Mouse (Mus musculus): ENCODE measurements around the gene Barhl2. TPM values are rescaled to one million over a fixed set of nuclear protein-coding genes. Genes with fewer than 3 reads are reported as not detected.

Barhl2 gene
- 1.3 and 2.3 TPM in 2 replicates for polyA plus RNA-seq (2016; fragmentation: Nextera tagmentation; extraction: Ambion mirVana)

- peak; percentile 57 for DNase-seq (ENCODE audit: extremely low spot score, low spot score)
- H3K4me1 ChIP-seq: peaks cover 57% of the 10 kb centered on the region
- peaks cover 100% of the 10 kb centered on the region for H3K27me3 ChIP-seq (ENCODE audit: poor library complexity, severe bottlenecking)
- 0% methylated on average over 57 of the region's 57 CpGs for WGBS
- no peaks in the 10 kb centered on the region for H3K9me3 ChIP-seq
- H3K36me3 ChIP-seq (replicated peaks): no peaks in the 10 kb centered on the region
- peak within 1 kb of the TSS; percentile 62 for H3K4me3 ChIP-seq
- peak within 1 kb of the TSS; percentile 78 for H3K27ac ChIP-seq
These were observed at the start of gene Barhl2 for GRCm38 (mm10) chr5:106457986-106458476. Gene Barhl2, minus strand, starts transcription at chr5:106458166.

- H3K4me3 ChIP-seq: no peak overlapping the region
- H3K27ac ChIP-seq: no peak overlapping the region
- 0 out of 2 replicates have a peak, but pooled peaks cover 4% of the 10 kb centered on the region for H3K27me3 ChIP-seq (ENCODE audit: poor library complexity, severe bottlenecking)
- no peaks in the 10 kb centered on the region for H3K9me3 ChIP-seq
- H3K36me3 ChIP-seq (replicated peaks): no peaks in the 10 kb centered on the region
- peaks cover 16% of the 10 kb centered on the region for H3K4me1 ChIP-seq
- DNase-seq (ENCODE audit: extremely low spot score, low spot score): no peak
- WGBS: 91% methylated on average over 5 of the region's 5 CpGs
These were observed 48.1 kb upstream of the Barhl2 start for GRCm38 (mm10) chr5:106506061-106506460.

DNA sequence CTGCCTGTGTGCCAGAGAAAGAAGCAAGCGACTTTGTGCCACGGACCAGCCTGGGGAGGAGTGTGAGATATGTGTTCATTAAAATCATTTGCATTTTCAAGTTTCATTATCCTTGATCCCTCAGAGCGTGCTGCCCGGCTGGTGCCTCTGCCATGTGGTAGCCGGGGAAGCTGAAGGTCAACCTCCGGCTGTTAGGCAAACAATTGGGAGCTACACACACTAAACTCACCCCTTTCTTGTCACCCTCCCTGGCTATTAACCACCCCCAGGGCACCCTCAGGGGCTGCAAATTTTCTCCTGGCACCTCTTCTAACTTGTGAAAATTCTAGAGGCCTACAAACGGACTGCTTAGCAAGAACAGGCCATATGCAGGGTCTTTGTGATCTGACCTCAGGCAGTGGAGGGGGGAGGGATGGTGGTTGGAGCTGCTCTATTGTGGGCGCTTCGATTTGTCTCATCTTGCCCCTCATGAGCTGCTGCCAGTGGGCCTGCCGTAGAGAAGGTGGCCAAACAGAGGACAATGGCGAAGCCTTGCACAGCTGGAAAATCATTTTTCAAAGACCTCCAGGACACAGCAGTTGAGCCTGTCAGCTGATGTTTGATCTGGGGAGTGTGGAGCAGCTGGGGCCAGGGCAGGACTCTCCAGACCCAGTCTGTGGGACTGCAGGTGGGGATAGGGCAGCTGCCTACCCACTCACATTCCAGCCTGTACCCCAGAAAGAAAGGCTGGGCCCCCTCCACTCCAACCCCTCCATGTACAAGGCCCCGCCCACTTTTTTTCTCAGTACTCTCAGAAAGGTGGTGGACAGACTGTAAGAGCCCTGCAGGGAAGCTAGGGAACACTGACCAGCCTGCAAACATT is 44.9 kb upstream of the Barhl2 start:
- Histone ChIP-seq H3K27me3 (ENCODE audit: poor library complexity, severe bottlenecking) (peaks cover 16% of the 10 kb centered on the region), H3K36me3 (replicated peaks) (no peaks in the 10 kb centered on the region), H3K27ac (peak overlapping the region; percentile 64), H3K9me3 (no peaks in the 10 kb centered on the region), H3K4me1 (peaks cover 22% of the 10 kb centered on the region), H3K4me3 (no peak overlapping the region)
- no peak for DNase-seq (ENCODE audit: extremely low spot score, low spot score)
- 71% methylated on average over 12 of the region's 12 CpGs for WGBS

DNA sequence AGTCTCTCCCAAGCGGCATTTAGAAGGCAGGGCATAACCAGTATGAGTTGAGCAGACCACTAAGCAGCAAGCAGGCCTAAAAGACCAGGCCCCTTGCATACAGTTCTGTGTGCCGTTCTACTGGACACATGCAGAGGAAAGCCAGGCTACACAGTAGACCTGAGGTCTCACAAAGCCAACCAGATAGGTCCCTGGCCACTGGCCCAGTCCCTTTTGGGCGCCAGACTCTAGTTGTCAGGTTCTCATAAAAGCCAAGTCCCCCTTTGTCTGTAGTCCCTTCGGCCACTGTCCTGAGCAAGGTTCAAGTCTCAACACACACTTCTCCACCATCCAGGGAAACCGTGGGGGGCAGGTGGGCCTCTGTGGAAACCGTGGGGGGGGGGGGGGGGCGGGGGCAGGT is 44.3 kb upstream of the Barhl2 start:
- Histone ChIP-seq H3K27me3 (ENCODE audit: poor library complexity, severe bottlenecking) (peaks cover 15% of the 10 kb centered on the region), H3K4me1 (peaks cover 22% of the 10 kb centered on the region), H3K9me3 (no peaks in the 10 kb centered on the region), H3K27ac (peak overlapping the region; percentile 64; the same call in 1 of the 2 replicates), H3K36me3 (replicated peaks) (no peaks in the 10 kb centered on the region), H3K4me3 (no peak overlapping the region)
- no peak for DNase-seq (ENCODE audit: extremely low spot score, low spot score)
- WGBS: 82% methylated on average over 7 of the region's 7 CpGs

GRCm38 (mm10) chr5:106491771-106492170 is 33.8 kb upstream of the Barhl2 start:
- 54% methylated on average over 8 of the region's 8 CpGs for WGBS
- H3K36me3 ChIP-seq (replicated peaks): no peaks in the 10 kb centered on the region
- peaks cover 39% of the 10 kb centered on the region for H3K4me1 ChIP-seq
- peaks cover 56% of the 10 kb centered on the region for H3K27me3 ChIP-seq (ENCODE audit: poor library complexity, severe bottlenecking)
- no peak overlapping the region for H3K27ac ChIP-seq
- no peak for DNase-seq (ENCODE audit: extremely low spot score, low spot score)
- H3K4me3 ChIP-seq: no peak overlapping the region
- no peaks in the 10 kb centered on the region for H3K9me3 ChIP-seq

DNA sequence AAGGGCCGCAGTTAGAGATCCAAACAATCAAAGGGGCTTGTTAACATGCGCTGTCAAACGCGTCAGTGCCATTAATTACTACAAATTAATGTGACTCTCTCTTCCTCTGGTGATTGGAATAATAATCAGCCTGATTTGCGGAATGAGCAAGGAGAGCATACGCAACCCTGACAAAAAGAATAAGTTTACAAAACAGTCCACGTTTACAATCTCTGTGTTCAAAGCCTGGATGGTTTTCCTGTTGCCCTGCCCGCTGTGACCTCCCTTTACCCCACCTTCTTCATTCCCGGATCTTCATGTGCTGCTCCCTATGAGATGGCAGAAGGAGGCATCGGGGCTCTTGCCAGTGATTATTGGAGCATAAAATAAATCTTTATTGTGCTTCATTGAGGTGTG is 14.1 kb upstream of the Barhl2 start:
- Histone ChIP-seq H3K36me3 (replicated peaks) (no peaks in the 10 kb centered on the region), H3K27me3 (ENCODE audit: poor library complexity, severe bottlenecking) (peaks cover 100% of the 10 kb centered on the region), H3K9me3 (no peaks in the 10 kb centered on the region), H3K27ac (no peak overlapping the region), H3K4me3 (no peak overlapping the region), H3K4me1 (peaks cover 55% of the 10 kb centered on the region)
- peak; percentile 42 for DNase-seq (ENCODE audit: extremely low spot score, low spot score)
- WGBS: 3% methylated on average over 10 of the region's 10 CpGs

DNA sequence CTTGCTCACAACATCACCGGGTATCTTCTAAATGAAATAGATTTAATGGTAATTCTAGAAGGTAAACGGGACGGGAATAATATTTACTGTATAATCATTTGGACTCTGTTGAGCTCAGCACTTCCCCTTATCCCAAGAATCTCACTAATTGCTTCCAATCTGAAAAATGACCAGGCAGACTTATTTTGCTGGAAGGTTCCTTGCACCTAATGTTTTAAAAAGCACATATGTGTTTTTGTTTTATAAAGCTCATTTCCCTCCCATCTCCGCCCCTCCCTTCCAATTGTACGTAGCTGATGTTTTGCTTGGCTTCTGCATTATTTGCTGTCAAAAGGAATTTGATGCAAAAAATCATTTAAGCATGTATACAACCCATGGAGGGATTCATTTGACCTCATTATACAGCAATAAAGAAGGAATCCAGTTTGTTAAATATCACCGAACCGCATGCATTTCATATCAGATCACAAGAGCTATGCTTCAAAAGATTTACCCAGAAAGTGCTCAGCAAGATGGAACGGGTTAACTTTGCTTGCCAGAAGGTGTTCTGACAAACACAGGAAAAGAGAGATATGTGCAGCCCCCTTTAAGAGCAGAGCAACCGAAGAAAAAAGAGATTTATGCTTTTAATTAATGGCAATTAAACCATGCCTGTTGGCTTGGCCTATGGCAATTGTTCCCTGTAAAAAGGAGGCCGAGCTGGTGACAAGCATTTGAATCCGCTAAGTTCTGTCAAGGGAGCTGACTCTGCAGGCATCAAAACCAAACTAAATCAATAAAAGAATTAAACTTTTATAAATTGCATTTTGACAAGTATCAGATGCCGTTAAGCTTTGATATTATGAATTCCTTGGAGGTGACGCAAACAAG is 13.5 kb upstream of the Barhl2 start:
- Histone ChIP-seq H3K9me3 (no peaks in the 10 kb centered on the region), H3K4me1 (peaks cover 62% of the 10 kb centered on the region), H3K27ac (no peak overlapping the region), H3K36me3 (replicated peaks) (no peaks in the 10 kb centered on the region), H3K4me3 (peak overlapping the region; percentile 50; the same call in 1 of the 2 replicates), H3K27me3 (ENCODE audit: poor library complexity, severe bottlenecking) (peaks cover 100% of the 10 kb centered on the region)
- DNase-seq (ENCODE audit: extremely low spot score, low spot score): no peak
- 8% methylated on average over 13 of the region's 13 CpGs for WGBS

- H3K9me3 ChIP-seq: no peaks in the 10 kb centered on the region
- under 1% methylated on average over 31 of the region's 31 CpGs for WGBS
- peak overlapping the region; percentile 80; the same call in 1 of the 2 replicates for H3K27ac ChIP-seq
- H3K36me3 ChIP-seq (replicated peaks): no peaks in the 10 kb centered on the region
- H3K4me1 ChIP-seq: peaks cover 85% of the 10 kb centered on the region
- H3K27me3 ChIP-seq (ENCODE audit: poor library complexity, severe bottlenecking): peaks cover 100% of the 10 kb centered on the region
- H3K4me3 ChIP-seq: peak overlapping the region; percentile 39
- peak; percentile 42 for DNase-seq (ENCODE audit: extremely low spot score, low spot score)
These were observed 7.3 kb upstream of the Barhl2 start for GRCm38 (mm10) chr5:106465129-106465790.

- peak overlapping the region; percentile 39 for H3K4me3 ChIP-seq
- WGBS: 1% methylated on average over 24 of the region's 24 CpGs
These were observed 6.6 kb upstream of the Barhl2 start for GRCm38 (mm10) chr5:106464336-106465128.

GRCm38 (mm10) chr5:106463661-106464191 is 5.8 kb upstream of the Barhl2 start:
- H3K27me3 ChIP-seq (ENCODE audit: poor library complexity, severe bottlenecking): peaks cover 100% of the 10 kb centered on the region
- no peaks in the 10 kb centered on the region for H3K9me3 ChIP-seq
- peaks cover 82% of the 10 kb centered on the region for H3K4me1 ChIP-seq
- H3K27ac ChIP-seq: peak overlapping the region; percentile 80; the same call in 1 of the 2 replicates
- H3K4me3 ChIP-seq: peak overlapping the region; percentile 39
- no peaks in the 10 kb centered on the region for H3K36me3 ChIP-seq (replicated peaks)
- DNase-seq (ENCODE audit: extremely low spot score, low spot score): peak; percentile 65
- WGBS: under 1% methylated on average over 25 of the region's 25 CpGs

More at GRCm38 (mm10) chr5:106464336-106465128, 6.6 kb upstream of the Barhl2 start:
- peak overlapping the region; percentile 80; the same call in 1 of the 2 replicates for H3K27ac ChIP-seq
- DNase-seq (ENCODE audit: extremely low spot score, low spot score): peak; percentile 34
- no peaks in the 10 kb centered on the region for H3K36me3 ChIP-seq (replicated peaks)
- H3K9me3 ChIP-seq: no peaks in the 10 kb centered on the region
- peaks cover 83% of the 10 kb centered on the region for H3K4me1 ChIP-seq
- peaks cover 100% of the 10 kb centered on the region for H3K27me3 ChIP-seq (ENCODE audit: poor library complexity, severe bottlenecking)

DNA sequence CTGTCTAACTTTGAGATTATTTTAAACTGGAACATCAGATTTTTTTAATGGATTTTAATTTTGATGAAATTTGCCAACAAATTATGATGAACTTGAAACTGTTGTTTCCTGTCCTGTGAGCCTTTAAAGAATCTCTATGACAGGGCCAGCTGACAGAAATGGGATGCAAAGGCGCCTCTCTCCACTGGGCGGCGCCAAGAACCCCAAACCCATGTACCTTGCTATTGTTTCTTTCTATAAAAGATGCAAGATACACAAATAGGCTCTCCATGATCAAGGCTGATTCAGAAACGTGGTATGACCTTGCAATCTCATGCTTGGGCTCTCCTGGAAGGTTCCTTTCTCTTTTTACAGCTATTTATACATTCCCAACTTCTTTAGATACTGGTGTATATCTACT is 3.9 kb upstream of the Barhl2 start:
- DNase-seq (ENCODE audit: extremely low spot score, low spot score): peak; percentile 62
- Histone ChIP-seq H3K4me3 (no peak overlapping the region), H3K4me1 (peaks cover 82% of the 10 kb centered on the region), H3K36me3 (replicated peaks) (no peaks in the 10 kb centered on the region), H3K27ac (no peak overlapping the region), H3K9me3 (no peaks in the 10 kb centered on the region), H3K27me3 (ENCODE audit: poor library complexity, severe bottlenecking) (peaks cover 100% of the 10 kb centered on the region)
- WGBS: 0% methylated on average over 4 of the region's 4 CpGs

All from forebrain, embryonic 10.5 days (tissue).